Mouse (Mus musculus) heart, adult 2 months (tissue): ENCODE measurements around the gene B4galt4. TPM values are rescaled to one million over a fixed set of nuclear protein-coding genes. Genes with fewer than 3 reads are reported as not detected.

Experiments
- DNase-seq, 2 experiments: peaks; one replicate each; pipeline ENCODE4 v3.0.0; 2021
- H3K27ac ChIP-seq: fragments of 200-600 bp; 2 replicates; pipeline ENCODE4 v1.8.1; 2022
- H3K27me3 ChIP-seq: fragments of 200-500 bp; 2 replicates; pipeline ENCODE4 v1.6.1; 2012; ENCODE audit warnings: mild to moderate bottlenecking, low read length, inconsistent platforms, mixed read lengths; ENCODE audit not compliant: control insufficient read depth, insufficient read depth
- H3K36me3 ChIP-seq: fragments of 200-500 bp; 2 replicates; pipeline ENCODE4 v1.6.1; 2012; ENCODE audit warnings: low read length, inconsistent platforms; ENCODE audit not compliant: control insufficient read depth, insufficient read depth
- H3K4me1 ChIP-seq: fragments of 200-500 bp; 2 replicates; pipeline ENCODE4 v1.6.1; 2011; ENCODE audit warnings: low read length; ENCODE audit not compliant: control insufficient read depth, insufficient read depth
- H3K4me3 ChIP-seq: fragments of 200-600 bp; 2 replicates; pipeline ENCODE4 v1.8.1; 2022
- H3K79me2 ChIP-seq: fragments of 200-500 bp; replicated peaks from 2 replicates; pipeline ENCODE4 v1.6.1; 2012; ENCODE audit warnings: mild to moderate bottlenecking, inconsistent platforms, low read length, moderate library complexity, mixed read lengths; ENCODE audit not compliant: control insufficient read depth, insufficient read depth
- H3K9ac ChIP-seq: fragments of 200-500 bp; 2 replicates; pipeline ENCODE4 v1.6.1; 2012; ENCODE audit warnings: low read depth, mild to moderate bottlenecking, control low read depth, inconsistent platforms, low read length, mixed read lengths
- CTCF ChIP-seq: fragments of 200-600 bp; IDR thresholded peaks from 2 replicates; pipeline ENCODE4 v1.8.1; 2022; ENCODE audit warnings: antibody characterized with exemption, mild to moderate bottlenecking, moderate library complexity
- EP300 ChIP-seq: fragments of 200-500 bp; IDR thresholded peaks from 2 replicates; pipeline ENCODE4 v1.6.1; 2011; ENCODE audit warnings: low read depth, low read length, control low read depth; ENCODE audit not compliant: insufficient read depth
- POLR2A ChIP-seq: fragments of 200-500 bp; IDR thresholded peaks from 2 replicates; pipeline ENCODE4 v1.6.1; 2011; ENCODE audit warnings: mild to moderate bottlenecking, low read depth, low read length, control low read depth; ENCODE audit not compliant: insufficient read depth
- WGBS: fragments of 180-500 bp; shearing (Covaris S2); methylation state at CpG from one replicate; pipeline ENCODE4 v1.1.7; 2018; 5-methylcytosine and 5-hydroxymethylcytosine counted together
- intact Hi-C: fragments of 180-260 bp; cut with DNase I; formaldehyde crosslinking; loops from one replicate; pipeline ENCODE4 v1.15.1; 2025
- polyA plus RNA-seq: library from polyadenylated mRNA; depleted of rRNA; stranded (reverse); fragments of >200 nt; gene quantifications from 2 replicates; pipeline ENCODE4 v1.2.3, GENCODE M21; 2012
- total RNA-seq, 2 experiments: library from RNA; stranded (reverse); gene quantifications; 2 replicates each; pipeline ENCODE4 v1.2.3; 2021

B4galt4 gene
- total and polyA plus RNA-seq, 3 experiments, result 6.4 to 13.2 (median 8.1) TPM

GRCm38 (mm10) chr16:38774964-38775746, 33.1 kb downstream of the B4galt4 start:
- no peak overlapping the region for H3K9ac ChIP-seq
- no peaks in the 10 kb centered on the region for H3K4me1 ChIP-seq
- no peaks in the 10 kb centered on the region for H3K79me2 ChIP-seq
- no peaks in the 10 kb centered on the region for H3K27me3 ChIP-seq
- intact Hi-C loops, result no loop called here
- WGBS, result 63% methylated on average over 7 of the region's 7 CpGs
- H3K36me3 ChIP-seq, result no peaks in the 10 kb centered on the region
- no peak for TF ChIP-seq EP300
- TF ChIP-seq CTCF, result no peak
- TF ChIP-seq POLR2A, result no peak
- H3K4me3 ChIP-seq, result no peak overlapping the region
- no peak for DNase-seq
- H3K27ac ChIP-seq, result no peak overlapping the region

DNA sequence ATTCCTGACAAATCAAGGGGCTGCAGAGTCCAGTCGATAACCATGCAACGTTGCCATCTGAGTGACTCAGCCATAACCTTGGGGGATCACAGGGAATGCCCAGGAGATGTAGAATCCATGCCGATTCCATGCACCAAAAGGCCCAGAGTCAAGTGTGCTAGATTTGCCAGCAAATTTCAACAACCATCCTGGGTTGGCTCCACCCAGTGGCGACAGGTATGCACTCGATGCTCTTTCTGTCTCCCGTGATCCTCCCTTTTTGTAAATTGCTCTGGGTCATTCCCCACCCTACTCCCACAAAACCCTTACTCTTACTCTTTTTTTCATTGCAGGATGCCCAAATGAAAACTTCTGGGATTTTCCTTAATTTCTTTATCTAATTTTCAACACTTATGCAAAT, 34.3 kb downstream of the B4galt4 start:
- H3K27me3 ChIP-seq, result no peaks in the 10 kb centered on the region
- WGBS, result 58% methylated on average over 6 of the region's 6 CpGs
- H3K79me2 ChIP-seq, result no peaks in the 10 kb centered on the region
- H3K36me3 ChIP-seq, result no peaks in the 10 kb centered on the region
- intact Hi-C loops, result no loop called here
- H3K9ac ChIP-seq, result no peak overlapping the region
- TF ChIP-seq EP300 (no peak), CTCF (peak; percentile 26)
- no peak overlapping the region for H3K27ac ChIP-seq
- no peak overlapping the region for H3K4me3 ChIP-seq
- DNase-seq, result no peak
- H3K4me1 ChIP-seq, result no peaks in the 10 kb centered on the region

DNA sequence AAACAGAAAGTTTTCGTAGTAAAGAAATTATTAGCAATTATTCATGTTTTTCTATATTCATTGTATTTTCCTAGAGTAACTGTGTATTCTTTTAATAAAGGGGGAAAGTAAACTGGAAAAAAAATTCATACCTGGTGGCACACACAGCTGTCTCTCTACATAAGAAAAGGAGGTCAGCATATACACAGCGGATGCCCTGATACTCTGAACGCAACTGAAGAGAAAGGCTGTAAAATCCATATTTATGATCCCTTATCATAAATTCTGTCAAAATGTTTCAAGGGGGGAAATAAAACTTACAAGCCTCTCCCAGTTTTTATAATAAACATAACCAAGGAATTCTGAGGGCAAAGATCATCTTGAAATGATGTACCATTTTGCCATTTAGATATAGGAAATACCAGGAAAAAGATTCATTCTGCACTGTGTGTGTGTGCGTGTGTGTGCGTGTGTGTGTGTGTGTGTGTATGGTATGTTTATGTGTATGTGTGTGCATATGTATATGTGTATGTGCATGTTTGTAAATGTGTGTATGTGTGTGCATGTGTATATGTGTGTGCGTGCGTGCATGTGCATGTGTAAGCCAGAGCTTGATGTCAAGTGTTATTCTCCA, 39.0 kb downstream of the B4galt4 start:
- H3K4me3 ChIP-seq, result no peak overlapping the region
- H3K27me3 ChIP-seq, result no peaks in the 10 kb centered on the region
- no peak overlapping the region for H3K27ac ChIP-seq
- intact Hi-C loops, result no loop called here
- no peaks in the 10 kb centered on the region for H3K4me1 ChIP-seq
- no peak for TF ChIP-seq CTCF
- no peak for TF ChIP-seq EP300
- no peak for TF ChIP-seq POLR2A
- no peaks in the 10 kb centered on the region for H3K79me2 ChIP-seq
- no peak overlapping the region for H3K9ac ChIP-seq
- 95% methylated on average over 7 of the region's 7 CpGs for WGBS
- DNase-seq, result no peak
- H3K36me3 ChIP-seq, result no peaks in the 10 kb centered on the region

DNA sequence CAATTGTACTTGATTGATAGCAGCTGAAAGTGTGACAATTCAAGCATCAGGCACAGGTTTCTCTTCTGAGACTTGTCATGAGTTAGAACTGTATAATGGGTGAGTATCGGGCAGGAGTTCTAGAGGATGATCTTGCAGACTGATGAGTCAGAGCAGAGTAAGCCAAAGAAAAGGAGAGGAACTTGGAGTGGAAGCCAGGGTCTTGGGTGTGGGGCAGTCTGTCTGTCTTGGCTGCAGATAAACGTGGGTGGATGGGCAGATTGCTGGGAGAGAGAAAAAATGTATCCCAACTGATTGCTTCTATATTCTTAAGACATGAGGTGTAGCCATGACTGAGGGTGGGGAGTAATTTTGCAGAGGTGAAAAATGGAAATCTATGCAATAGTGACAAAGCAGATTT, 39.9 kb downstream of the B4galt4 start:
- DNase-seq, result no peak
- 31% methylated on average over 2 of the region's 2 CpGs for WGBS
- TF ChIP-seq CTCF (no peak), POLR2A (no peak), EP300 (no peak)
- Histone ChIP-seq H3K4me3 (no peak overlapping the region), H3K27me3 (no peaks in the 10 kb centered on the region), H3K9ac (no peak overlapping the region), H3K27ac (no peak overlapping the region), H3K4me1 (no peaks in the 10 kb centered on the region), H3K79me2 (no peaks in the 10 kb centered on the region), H3K36me3 (no peaks in the 10 kb centered on the region)
- intact Hi-C loops, result no loop called here

DNA sequence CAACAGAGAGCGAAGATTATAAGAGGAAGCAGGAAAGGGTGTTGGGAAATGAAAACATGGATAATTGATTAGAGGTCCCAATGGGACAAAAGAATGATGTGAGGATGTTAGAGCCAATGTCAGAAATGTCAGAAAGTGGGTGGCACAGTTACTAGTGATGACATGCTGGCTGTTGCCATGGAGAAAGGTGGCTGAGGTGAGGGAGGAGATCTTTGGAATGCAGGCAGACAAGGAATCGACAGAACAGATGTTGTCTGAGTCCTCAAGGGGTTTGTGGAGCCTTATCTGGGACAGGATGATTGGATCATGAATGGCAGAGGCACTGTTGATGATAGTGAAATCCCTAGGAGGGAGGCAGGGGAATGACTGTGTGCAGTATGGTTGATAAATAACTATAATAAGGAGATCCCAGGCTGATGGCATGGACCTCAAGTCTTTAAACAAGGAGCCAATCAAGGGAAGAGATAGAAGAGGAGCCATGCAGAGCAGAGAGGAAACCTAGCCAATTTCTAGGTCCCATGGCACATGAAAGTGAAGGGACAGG, 40.5 kb downstream of the B4galt4 start:
- H3K9ac ChIP-seq, result no peak overlapping the region
- no peaks in the 10 kb centered on the region for H3K79me2 ChIP-seq
- H3K27ac ChIP-seq, result no peak overlapping the region
- TF ChIP-seq POLR2A, result no peak
- TF ChIP-seq EP300, result no peak
- TF ChIP-seq CTCF, result no peak
- H3K4me1 ChIP-seq, result no peaks in the 10 kb centered on the region
- H3K36me3 ChIP-seq, result no peaks in the 10 kb centered on the region
- intact Hi-C loops, result no loop called here
- H3K4me3 ChIP-seq, result no peak overlapping the region
- DNase-seq, result no peak
- no peaks in the 10 kb centered on the region for H3K27me3 ChIP-seq
- 20% methylated on average over 2 of the region's 2 CpGs for WGBS

DNA sequence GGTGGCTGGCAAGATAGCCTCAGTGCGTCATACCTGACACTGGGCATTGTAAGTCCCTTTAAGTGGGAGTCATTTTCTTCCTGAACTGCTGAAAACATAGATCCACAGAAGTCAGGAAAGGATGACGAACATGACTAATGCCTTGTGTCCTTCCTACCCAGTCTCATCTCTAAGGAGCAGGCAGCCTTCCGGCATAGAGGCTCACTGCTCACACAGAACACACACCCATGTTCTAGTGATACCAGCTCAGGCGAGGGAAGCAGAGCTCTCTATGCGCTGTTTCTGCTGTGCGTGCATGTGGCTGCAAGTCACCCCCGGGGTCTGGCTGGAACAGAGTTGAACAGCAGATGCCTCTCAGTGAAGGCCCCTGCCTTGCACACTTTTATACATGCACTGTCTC, 43.2 kb downstream of the B4galt4 start:
- intact Hi-C loops, result no loop called here
- H3K4me3 ChIP-seq, result no peak overlapping the region
- no peak overlapping the region for H3K27ac ChIP-seq
- 43% methylated on average over 7 of the region's 7 CpGs for WGBS
- TF ChIP-seq EP300 (no peak), CTCF (no peak), POLR2A (no peak)
- no peaks in the 10 kb centered on the region for H3K27me3 ChIP-seq
- no peak overlapping the region for H3K9ac ChIP-seq
- no peaks in the 10 kb centered on the region for H3K4me1 ChIP-seq
- no peak for DNase-seq
- no peaks in the 10 kb centered on the region for H3K36me3 ChIP-seq
- H3K79me2 ChIP-seq, result no peaks in the 10 kb centered on the region
